In the genomic region with DNA sequence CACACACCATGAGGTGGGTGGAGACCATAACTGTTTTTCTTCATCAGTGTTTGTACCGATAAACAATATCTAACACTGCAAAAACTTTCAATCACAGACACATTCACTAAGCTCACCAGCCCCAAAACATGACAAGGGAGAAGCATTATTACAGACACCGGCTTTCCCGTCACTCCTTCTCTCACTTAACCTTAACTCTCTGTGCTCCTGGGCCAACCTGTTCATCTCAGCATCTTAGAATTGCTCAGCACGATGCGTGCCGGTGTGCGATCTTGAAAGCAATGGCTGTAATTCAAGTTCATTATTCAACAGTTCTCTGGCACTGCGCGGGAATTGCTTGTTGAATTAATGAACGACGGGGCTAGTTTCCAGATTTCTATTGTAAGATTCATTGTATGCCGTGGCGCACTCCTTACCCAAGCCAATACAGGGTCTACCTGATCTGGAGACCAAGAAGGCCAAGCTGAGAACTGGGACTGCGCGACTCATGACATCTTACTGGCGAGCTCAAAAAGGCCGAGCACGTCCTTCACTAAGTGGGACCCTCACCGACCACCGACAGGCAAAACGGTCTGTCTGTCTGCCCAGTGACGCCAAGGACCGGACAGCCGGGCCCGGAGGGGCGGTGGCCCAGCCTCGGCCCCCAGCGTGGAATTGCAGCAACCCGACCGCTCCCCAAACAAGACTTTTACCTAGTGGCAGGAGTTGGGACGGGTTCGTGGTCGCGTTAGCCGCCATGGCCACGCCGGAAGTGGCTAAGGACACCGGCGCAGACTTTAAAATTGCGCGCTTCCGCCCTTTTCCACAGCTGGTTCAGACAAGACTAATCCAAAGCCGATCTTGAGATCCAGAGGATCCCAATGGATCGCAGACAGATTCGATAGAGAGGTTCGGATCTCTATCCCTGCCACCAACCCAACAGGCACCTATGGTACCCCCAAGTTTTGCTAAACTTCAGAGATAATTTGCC, we compare ENCODE assay signal across 7 mouse cellular contexts. TPM values are rescaled to one million over a fixed set of nuclear protein-coding genes. Genes with fewer than 3 reads are reported as not detected.
DNase-seq lines count a peak whose midpoint lies in the region; ATAC-seq lines count a peak whose summit lies in the region.

Gene Lsm5, minus strand, starts transcription at position 780 of the 970 bp plus-strand sequence.

- no peaks in the 10 kb centered on the region for H3K36me3 ChIP-seq in intestine, embryonic 16.5 days (ENCODE audit: control insufficient read depth, insufficient read depth, low read length)
- no peaks in the 10 kb centered on the region for H3K36me3 ChIP-seq in midbrain, embryonic 11.5 days (ENCODE audit: control insufficient read depth, insufficient read depth, low read length)

- WGBS in intestine, embryonic 16.5 days = under 1% methylated on average over 46 of the region's 46 CpGs
- WGBS in midbrain, embryonic 11.5 days = 1% methylated on average over 46 of the region's 46 CpGs

- peak within 1 kb of the TSS; percentile 79 for H3K9ac ChIP-seq in intestine, embryonic 16.5 days (ENCODE audit: low read depth, low read length)
- H3K9ac ChIP-seq in midbrain, embryonic 11.5 days (ENCODE audit: low read length) = peak within 1 kb of the TSS; percentile 51

- DNase-seq in adrenal gland, adult 2 months = peak; percentile 87
- peak; percentile 81 for DNase-seq in embryo, embryonic 11.5 days (ENCODE audit: low read depth, low spot score)
- DNase-seq in gastrocnemius, postnatal 36 days = peak; percentile 68 to 70
- DNase-seq in left cerebral cortex, postnatal 36 days (ENCODE audit: low spot score in 2 of 2) = peak; percentile 85 to 88
- DNase-seq in midbrain, embryonic 11.5 days (ENCODE audit: low spot score, missing footprints) = peak; percentile 99
- peak; percentile 83 for DNase-seq in skeletal muscle tissue, adult 2 months (ENCODE audit: low read depth, low spot score)

- peak within 1 kb of the TSS; percentile 39; the same call in 1 of the 2 replicates for H3K27ac ChIP-seq in intestine, embryonic 16.5 days (ENCODE audit: low read length)
- H3K27ac ChIP-seq in midbrain, embryonic 11.5 days (ENCODE audit: low read depth, low read length) = no peak within 1 kb of the TSS

- H3K9me3 ChIP-seq in intestine, embryonic 16.5 days (ENCODE audit: control insufficient read depth, low read length) = no peaks in the 10 kb centered on the region
- no peaks in the 10 kb centered on the region for H3K9me3 ChIP-seq in midbrain, embryonic 11.5 days (ENCODE audit: control insufficient read depth, low read length)

- peaks cover 3% of the 10 kb centered on the region for H3K4me1 ChIP-seq in intestine, embryonic 16.5 days (ENCODE audit: control insufficient read depth, insufficient read depth, low read length)
- peaks cover 3% of the 10 kb centered on the region; the same call in 1 of the 2 replicates for H3K4me1 ChIP-seq in midbrain, embryonic 11.5 days (ENCODE audit: control insufficient read depth, insufficient read depth, low read length)

- H3K27me3 ChIP-seq in intestine, embryonic 16.5 days (replicated peaks; ENCODE audit: control insufficient read depth, insufficient read depth, low read length) = no peaks in the 10 kb centered on the region
- H3K27me3 ChIP-seq in midbrain, embryonic 11.5 days (ENCODE audit: control insufficient read depth, insufficient read depth, low read length) = no peaks in the 10 kb centered on the region

- ATAC-seq in intestine, embryonic 16.5 days = peak; percentile 95
- ATAC-seq in midbrain, embryonic 11.5 days (ENCODE audit: low FRiP score) = peak; percentile 93

- H3K4me3 ChIP-seq in intestine, embryonic 16.5 days (ENCODE audit: low read length) = peak within 1 kb of the TSS; percentile 82
- H3K4me3 ChIP-seq in midbrain, embryonic 11.5 days (ENCODE audit: low read depth, low read length) = peak within 1 kb of the TSS; percentile 75

- intact Hi-C loops in gastrocnemius, postnatal 36 days (cut with DNase I) = no loop called here
- intact Hi-C loops in left cerebral cortex, postnatal 36 days (cut with DNase I) = no loop called here

- H3K4me2 ChIP-seq in intestine, embryonic 16.5 days (ENCODE audit: low read depth, low read length) = peak within 1 kb of the TSS; percentile 80
- H3K4me2 ChIP-seq in midbrain, embryonic 11.5 days = peak within 1 kb of the TSS; percentile 55

RNA-seq across cellular contexts. Expression of gene Lsm5, which starts in this region (rescaled TPM):
- total RNA-seq in adrenal gland, adult 2 months (2021) = 10 to 100 TPM; 18.9 to 28.1 TPM
- polyA plus RNA-seq in adrenal gland, adult 2 months (2012; rRNA removed) = 0.31 TPM in 1 of 2 replicates, not detected in the other
- 10 to 100 TPM; 12.1 to 14.8 TPM for total RNA-seq in gastrocnemius, postnatal 36 days (2021)
- polyA plus RNA-seq in intestine, embryonic 16.5 days (2015; fragmentation: Nextera tagmentation; extraction: Ambion mirVana) = 79.3 and 98.6 TPM in 2 replicates
- total RNA-seq in left cerebral cortex, postnatal 36 days (2021) = 10 to 100 TPM; 13.2 to 14.0 TPM
- 232 and 241 TPM in 2 replicates for polyA plus RNA-seq in midbrain, embryonic 11.5 days (2014; fragmentation: Nextera tagmentation; extraction: Ambion mirVana)

Comparison
In these comparisons a context has a peak if more than half of its experiments do, and no peak if none do; other contexts are left out.
1. RNA of gene Lsm5 (polyA plus RNA-seq): 232 to 241 TPM in midbrain, embryonic 11.5 days and 79.3 to 98.6 TPM in intestine, embryonic 16.5 days; 0.31 TPM in adrenal gland, adult 2 months; every median in the first group is over 10 times any median in the second.
2. Peak in every context shown above with its lines, with median percentiles within 50 percentile points of each other: DNase-seq.